Mouse (Mus musculus): Measurements from ENCODE around the gene Ntrk2.

- TF ChIP-seq CTCF (IDR thresholded peaks at IDR 0.05; ENCODE audit: low read depth, low read length): no peak
- TF ChIP-seq POLR2A (IDR thresholded peaks at IDR 0.05; ENCODE audit: extremely low read depth, insufficient read depth, low read length): no peak
Observed at GRCm38 (mm10) chr13:58838110-58838509, 31.7 kb downstream of the Ntrk2 start.
